Mouse (Mus musculus): ENCODE measurements around the gene Ccdc171. TPM values are rescaled to one million over a fixed set of nuclear protein-coding genes. Genes with fewer than 3 reads are reported as not detected.

Ccdc171 gene
- polyA plus RNA-seq, 1 experiment from 2014 or later: 3.5 TPM

DNA sequence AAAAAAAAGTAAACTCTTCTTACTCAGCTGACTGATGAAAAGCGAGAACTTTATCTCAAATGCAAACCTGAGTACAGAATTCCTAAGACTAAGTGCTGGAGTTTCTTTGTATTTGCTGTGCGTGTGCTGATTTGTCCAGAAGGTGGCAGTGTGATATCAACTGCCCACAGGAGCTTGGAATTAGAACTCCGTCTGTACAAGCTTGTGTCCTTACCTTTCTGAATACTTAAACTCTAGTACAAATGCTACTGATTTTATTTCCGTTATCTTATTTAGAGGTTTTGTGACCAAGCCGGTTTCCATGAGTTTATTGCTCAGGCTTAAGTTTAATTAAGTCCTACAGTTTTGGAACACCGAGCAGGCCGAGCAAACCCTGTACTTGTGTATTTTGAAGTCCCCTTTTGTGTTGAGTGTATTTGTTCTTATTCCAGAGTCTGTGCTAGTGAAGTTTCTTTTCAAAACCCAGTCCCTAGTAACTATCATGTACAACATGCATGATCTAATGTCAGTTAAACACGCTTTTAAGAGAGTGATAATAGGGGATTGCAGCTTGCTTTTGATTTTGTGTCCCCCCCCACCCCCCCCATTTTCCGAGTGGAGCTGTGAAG is 269.1 kb downstream of the Ccdc171 start:
- WGBS: 33% methylated on average over 9 of the region's 9 CpGs
- no peak for ATAC-seq (ENCODE audit: insufficient number of reproducible peaks, low FRiP score)
- no peaks in the 10 kb centered on the region for H3K36me3 ChIP-seq
- H3K9me3 ChIP-seq (replicated peaks): no peaks in the 10 kb centered on the region
- H3K27me3 ChIP-seq (replicated peaks): no peaks in the 10 kb centered on the region
- no peak overlapping the region for H3K4me2 ChIP-seq
- no peak overlapping the region for H3K9ac ChIP-seq
- no peak overlapping the region for H3K4me3 ChIP-seq
- no peak overlapping the region for H3K27ac ChIP-seq (ENCODE audit: poor library complexity, severe bottlenecking)
- no peaks in the 10 kb centered on the region for H3K4me1 ChIP-seq (replicated peaks)

DNA sequence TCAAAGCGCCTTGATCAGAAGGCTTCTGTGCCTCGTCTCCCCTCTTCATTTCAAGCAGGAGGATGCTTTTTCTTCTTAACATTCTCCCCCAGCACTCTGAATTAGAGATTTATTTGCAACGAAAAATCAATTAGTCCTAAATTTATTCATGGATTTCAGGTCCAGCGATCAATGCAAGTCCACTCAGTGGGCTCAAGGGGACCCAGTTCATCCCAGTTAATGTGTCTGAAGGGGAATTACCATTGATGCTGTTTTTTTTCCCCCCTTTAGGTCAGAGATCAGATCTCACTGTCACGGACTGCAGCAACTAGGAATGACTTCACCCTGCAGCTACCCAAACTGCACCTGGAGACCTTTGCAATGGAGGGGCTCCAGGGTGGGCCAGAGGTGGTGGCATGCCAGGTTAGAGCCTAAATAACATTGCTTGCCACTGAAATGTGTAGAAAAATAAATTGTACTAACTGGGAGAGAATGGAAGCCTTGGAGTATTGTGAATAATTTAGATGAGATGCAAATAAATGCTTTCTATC is 269.6 kb downstream of the Ccdc171 start:
- no peak overlapping the region for H3K9ac ChIP-seq
- H3K4me1 ChIP-seq (replicated peaks): no peaks in the 10 kb centered on the region
- WGBS: 72% methylated on average over 5 of the region's 5 CpGs
- no peak overlapping the region for H3K4me3 ChIP-seq
- H3K27ac ChIP-seq (ENCODE audit: poor library complexity, severe bottlenecking): no peak overlapping the region
- no peaks in the 10 kb centered on the region for H3K9me3 ChIP-seq (replicated peaks)
- H3K27me3 ChIP-seq (replicated peaks): no peaks in the 10 kb centered on the region
- no peaks in the 10 kb centered on the region for H3K36me3 ChIP-seq
- no peak for ATAC-seq (ENCODE audit: insufficient number of reproducible peaks, low FRiP score)
- H3K4me2 ChIP-seq: no peak overlapping the region

DNA sequence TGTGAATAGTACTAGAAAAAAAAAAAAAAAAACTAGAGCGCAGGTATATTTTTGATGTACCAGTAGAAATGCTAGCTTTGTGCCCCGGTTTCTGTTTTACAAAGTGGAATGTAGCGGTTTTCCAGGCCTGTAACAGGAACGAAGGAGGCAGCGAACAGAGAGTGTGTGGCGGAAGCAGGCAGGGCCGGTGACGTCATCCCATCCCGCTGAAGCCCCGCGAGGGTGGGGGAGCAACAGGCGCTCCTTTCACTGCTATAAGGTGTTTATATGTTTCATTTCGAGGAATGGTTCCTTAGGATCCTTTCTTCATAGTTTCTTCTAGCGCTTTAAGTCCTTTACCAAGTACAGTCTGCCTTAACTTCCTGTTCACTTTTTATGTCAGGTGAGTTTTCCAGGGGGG is 272.6 kb downstream of the Ccdc171 start:
- H3K27ac ChIP-seq (ENCODE audit: poor library complexity, severe bottlenecking): no peak overlapping the region
- H3K4me1 ChIP-seq (replicated peaks): no peaks in the 10 kb centered on the region
- peaks cover 4% of the 10 kb centered on the region for H3K27me3 ChIP-seq (replicated peaks)
- no peak for ATAC-seq (ENCODE audit: insufficient number of reproducible peaks, low FRiP score)
- H3K4me2 ChIP-seq: no peak overlapping the region
- WGBS: 76% methylated on average over 14 of the region's 14 CpGs
- no peak overlapping the region for H3K4me3 ChIP-seq
- no peaks in the 10 kb centered on the region for H3K9me3 ChIP-seq (replicated peaks)
- H3K36me3 ChIP-seq: no peaks in the 10 kb centered on the region
- H3K9ac ChIP-seq: no peak overlapping the region

DNA sequence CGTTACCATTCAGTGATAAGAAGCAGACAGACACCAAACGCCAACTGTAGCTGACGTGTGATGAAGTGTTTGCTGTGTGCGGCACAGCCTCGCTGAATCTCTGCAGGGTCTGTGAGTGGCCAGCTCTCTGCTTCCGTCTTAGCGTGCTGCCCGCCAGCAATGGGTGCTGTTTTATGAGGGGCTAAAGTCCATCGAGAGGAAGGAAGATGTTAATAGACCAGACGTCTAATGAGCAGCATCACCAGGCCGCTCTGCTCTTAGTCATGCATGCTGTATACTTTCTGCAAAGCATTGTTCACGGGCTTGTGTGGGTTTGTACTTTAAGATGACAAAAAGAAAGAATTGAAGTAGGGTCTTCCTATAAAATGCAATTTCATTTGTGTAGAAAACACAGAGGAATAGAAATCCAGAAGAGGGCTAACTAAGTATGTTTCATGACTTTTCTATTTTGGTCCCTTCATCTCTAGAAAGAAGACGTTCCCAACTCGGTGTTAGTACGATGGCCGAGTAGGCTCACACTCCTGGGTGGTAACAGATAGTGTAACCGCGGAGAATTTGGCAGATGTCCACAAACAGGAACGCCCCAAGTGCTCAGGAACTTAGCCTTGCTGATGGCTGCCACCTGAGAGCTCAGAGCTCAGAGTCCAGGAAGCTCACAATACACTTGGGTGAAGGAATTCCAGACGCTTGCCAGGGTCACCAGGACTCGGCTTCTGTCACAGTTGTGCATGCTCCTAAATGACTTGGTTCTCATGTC is 273.5 kb downstream of the Ccdc171 start:
- H3K27ac ChIP-seq (ENCODE audit: poor library complexity, severe bottlenecking): no peak overlapping the region
- H3K4me2 ChIP-seq: peak overlapping the region; percentile 33
- no peak overlapping the region for H3K9ac ChIP-seq
- ATAC-seq (ENCODE audit: insufficient number of reproducible peaks, low FRiP score): no peak
- H3K36me3 ChIP-seq: no peaks in the 10 kb centered on the region
- 50% methylated on average over 21 of the region's 21 CpGs for WGBS
- H3K27me3 ChIP-seq (replicated peaks): peaks cover 4% of the 10 kb centered on the region
- no peaks in the 10 kb centered on the region for H3K4me1 ChIP-seq (replicated peaks)
- no peak overlapping the region for H3K4me3 ChIP-seq
- H3K9me3 ChIP-seq (replicated peaks): 0 out of 2 replicates have a peak, but pooled peaks cover 3% of the 10 kb centered on the region

- H3K4me1 ChIP-seq (replicated peaks): no peaks in the 10 kb centered on the region
- H3K27me3 ChIP-seq (replicated peaks): peaks cover 4% of the 10 kb centered on the region
- H3K4me3 ChIP-seq: no peak overlapping the region
- no peak overlapping the region for H3K27ac ChIP-seq (ENCODE audit: poor library complexity, severe bottlenecking)
- no peak overlapping the region for H3K9ac ChIP-seq
- no peak overlapping the region for H3K4me2 ChIP-seq
- ATAC-seq (ENCODE audit: insufficient number of reproducible peaks, low FRiP score): no peak
- no peaks in the 10 kb centered on the region for H3K36me3 ChIP-seq
- H3K9me3 ChIP-seq (replicated peaks): peaks cover 6% of the 10 kb centered on the region
- 50% methylated on average over 3 of the region's 3 CpGs for WGBS
Observed at GRCm38 (mm10) chr4:83800402-83800801, 275.1 kb downstream of the Ccdc171 start.

DNA sequence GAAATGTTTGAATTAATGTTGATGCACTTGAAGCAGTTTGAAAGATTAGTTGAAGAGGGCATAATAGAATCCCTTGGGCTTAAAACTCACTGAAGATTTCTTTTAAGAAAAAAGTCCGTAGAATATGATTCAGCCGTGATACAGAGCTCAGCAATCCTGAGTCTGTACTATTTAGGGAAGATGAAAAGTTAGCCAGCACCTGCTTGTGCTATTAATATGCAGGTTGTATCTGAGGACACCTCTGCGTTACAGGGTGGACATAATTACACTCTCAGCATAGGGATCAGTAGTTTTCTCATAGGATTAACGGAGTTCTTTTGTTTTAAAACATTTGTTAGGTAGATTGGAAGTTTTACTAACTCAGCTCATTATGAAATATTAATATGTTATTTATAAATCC is 291.6 kb downstream of the Ccdc171 start:
- Histone ChIP-seq H3K9ac (no peak overlapping the region), H3K27ac (ENCODE audit: poor library complexity, severe bottlenecking) (no peak overlapping the region), H3K4me2 (no peak overlapping the region), H3K27me3 (replicated peaks) (no peaks in the 10 kb centered on the region), H3K4me3 (no peak overlapping the region), H3K36me3 (no peaks in the 10 kb centered on the region), H3K4me1 (replicated peaks) (no peaks in the 10 kb centered on the region), H3K9me3 (replicated peaks) (no peaks in the 10 kb centered on the region)
- 79% methylated on average over 4 of the region's 4 CpGs for WGBS
- ATAC-seq (ENCODE audit: insufficient number of reproducible peaks, low FRiP score): no peak

- ATAC-seq (ENCODE audit: insufficient number of reproducible peaks, low FRiP score): no peak
- H3K4me1 ChIP-seq (replicated peaks): no peaks in the 10 kb centered on the region
- no peaks in the 10 kb centered on the region for H3K36me3 ChIP-seq
- no peak overlapping the region for H3K4me2 ChIP-seq
- H3K27ac ChIP-seq (ENCODE audit: poor library complexity, severe bottlenecking): no peak overlapping the region
- no peaks in the 10 kb centered on the region for H3K9me3 ChIP-seq (replicated peaks)
- 86% methylated on average over 4 of the region's 4 CpGs for WGBS
- no peak overlapping the region for H3K4me3 ChIP-seq
- H3K27me3 ChIP-seq (replicated peaks): no peaks in the 10 kb centered on the region; the same call in 1 of the 2 replicates
- no peak overlapping the region for H3K9ac ChIP-seq
Observed at GRCm38 (mm10) chr4:83829718-83830459, 304.5 kb downstream of the Ccdc171 start.

GRCm38 (mm10) chr4:83830891-83831880 is 305.8 kb downstream of the Ccdc171 start:
- Histone ChIP-seq H3K4me2 (peak overlapping the region; percentile 36; the same call in 1 of the 2 replicates), H3K36me3 (no peaks in the 10 kb centered on the region), H3K27me3 (replicated peaks) (no peaks in the 10 kb centered on the region; the same call in 1 of the 2 replicates), H3K4me3 (no peak overlapping the region), H3K27ac (ENCODE audit: poor library complexity, severe bottlenecking) (no peak overlapping the region), H3K4me1 (replicated peaks) (no peaks in the 10 kb centered on the region), H3K9ac (no peak overlapping the region), H3K9me3 (replicated peaks) (no peaks in the 10 kb centered on the region)
- 53% methylated on average over 13 of the region's 13 CpGs for WGBS
- ATAC-seq (ENCODE audit: insufficient number of reproducible peaks, low FRiP score): peak; percentile 86

DNA sequence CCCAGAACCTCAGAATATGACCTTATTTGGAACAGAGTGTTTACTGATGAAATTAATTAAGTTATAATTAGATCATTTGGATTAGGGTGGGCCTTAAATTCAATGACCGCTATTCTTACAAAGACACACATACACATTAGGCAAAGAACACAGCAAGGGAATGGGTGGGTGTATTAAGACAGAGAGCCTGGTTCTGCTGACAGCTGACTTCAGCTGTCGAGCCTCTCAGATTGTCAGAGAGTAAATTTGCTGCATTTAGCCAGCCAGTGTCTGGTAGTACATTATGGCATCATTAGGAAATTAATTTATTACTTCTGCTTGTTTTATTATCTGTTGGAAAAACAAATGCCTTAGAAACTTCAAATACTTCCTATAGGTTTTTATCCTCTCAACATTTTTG is 313.7 kb downstream of the Ccdc171 start:
- Histone ChIP-seq H3K36me3 (no peaks in the 10 kb centered on the region), H3K4me3 (no peak overlapping the region), H3K27me3 (replicated peaks) (no peaks in the 10 kb centered on the region; the same call in 1 of the 2 replicates), H3K4me2 (no peak overlapping the region), H3K9me3 (replicated peaks) (no peaks in the 10 kb centered on the region), H3K4me1 (replicated peaks) (no peaks in the 10 kb centered on the region), H3K9ac (no peak overlapping the region), H3K27ac (ENCODE audit: poor library complexity, severe bottlenecking) (no peak overlapping the region)
- 83% methylated on average over 2 of the region's 2 CpGs for WGBS
- no peak for ATAC-seq (ENCODE audit: insufficient number of reproducible peaks, low FRiP score)

GRCm38 (mm10) chr4:83846304-83846703 is 321.0 kb downstream of the Ccdc171 start:
- ATAC-seq (ENCODE audit: insufficient number of reproducible peaks, low FRiP score): no peak
- no peaks in the 10 kb centered on the region for H3K9me3 ChIP-seq (replicated peaks)
- no peak overlapping the region for H3K9ac ChIP-seq
- H3K4me1 ChIP-seq (replicated peaks): no peaks in the 10 kb centered on the region
- no peak overlapping the region for H3K27ac ChIP-seq (ENCODE audit: poor library complexity, severe bottlenecking)
- no peak overlapping the region for H3K4me2 ChIP-seq
- no peaks in the 10 kb centered on the region for H3K36me3 ChIP-seq
- no peaks in the 10 kb centered on the region for H3K27me3 ChIP-seq (replicated peaks)
- 60% methylated on average over 7 of the region's 7 CpGs for WGBS
- H3K4me3 ChIP-seq: no peak overlapping the region
